Mouse (Mus musculus): ENCODE data around the gene Eif4b. TPM values are rescaled to one million over a fixed set of nuclear protein-coding genes. Genes with fewer than 3 reads are reported as not detected.

The Eif4b gene
- total RNA-seq (2021) = 100 to 1,000 TPM; 167 to 168 TPM
- long read RNA-seq, experiment 1, transcript Eif4b-201 (15 exons, 3,854 nt) = major isoform, 67 of 111 reads
- long read RNA-seq, experiment 1, partial matches to known transcripts = 33 of 111 reads
- long read RNA-seq, experiment 1, other reads (novel, unspliced or antisense) = 11 of 111 reads
- long read RNA-seq, experiment 2, transcript Eif4b-201 (15 exons, 3,854 nt) = major isoform, 62 of 92 reads
- long read RNA-seq, experiment 2, partial matches to known transcripts = 27 of 92 reads
- long read RNA-seq, experiment 2, other reads (novel, unspliced or antisense) = 3 of 92 reads

DNA sequence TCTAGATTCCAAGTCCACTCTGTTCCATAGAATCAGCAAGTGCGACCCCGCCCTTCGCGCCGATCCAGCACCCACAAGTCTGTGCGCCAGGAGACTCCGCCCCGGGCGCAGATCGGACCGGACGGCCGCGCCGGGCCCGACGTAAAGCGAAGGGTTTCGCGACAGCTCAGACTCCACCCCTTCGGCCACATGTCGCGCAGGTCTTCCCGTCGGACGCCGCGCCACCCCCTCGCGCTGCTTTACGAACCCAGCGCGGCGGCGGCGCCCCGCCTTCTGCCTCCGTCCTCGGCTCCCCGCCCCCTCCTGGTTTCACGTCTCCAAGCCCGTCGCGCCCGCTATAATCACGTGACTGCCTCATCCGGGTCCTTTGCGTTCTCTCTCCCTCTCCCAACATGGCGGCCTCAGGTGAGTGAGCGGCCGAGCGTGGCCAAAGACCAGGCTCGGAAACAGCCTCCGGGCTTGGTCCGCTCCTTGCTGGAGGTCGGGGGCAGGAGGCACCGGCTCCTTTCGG lies at the start of gene Eif4b:
Eif4b (plus strand) TSS at position 215 of the 511 bp plus-strand sequence.
- peak; percentile 99 to 100 for DNase-seq (ENCODE audit: low spot score in 2 of 2)
- intact Hi-C loops (cut with DNase I) = no loop called here

DNA sequence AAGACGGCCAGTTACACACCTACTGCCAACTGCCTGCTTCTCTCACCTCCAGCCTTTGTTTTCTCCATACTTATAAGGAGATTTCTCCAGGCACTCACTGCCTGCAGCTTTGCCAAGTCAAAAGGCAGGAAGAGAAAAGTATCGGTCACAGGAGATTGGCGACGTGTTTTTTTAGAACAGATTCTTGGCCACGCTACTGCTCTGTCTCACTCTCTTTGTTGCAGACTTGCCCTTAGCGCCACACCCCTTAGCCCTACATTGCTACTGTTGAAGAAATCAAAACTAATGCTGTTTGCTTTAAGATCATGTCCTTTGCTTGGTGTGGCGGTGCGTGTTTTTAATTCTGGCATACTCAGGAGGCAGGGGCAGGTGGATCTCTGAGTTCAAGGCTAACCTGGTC lies 49.7 kb upstream of the Eif4b start:
- intact Hi-C loops (cut with DNase I) = no loop called here
- DNase-seq (ENCODE audit: low spot score in 2 of 2) = no peak

DNA sequence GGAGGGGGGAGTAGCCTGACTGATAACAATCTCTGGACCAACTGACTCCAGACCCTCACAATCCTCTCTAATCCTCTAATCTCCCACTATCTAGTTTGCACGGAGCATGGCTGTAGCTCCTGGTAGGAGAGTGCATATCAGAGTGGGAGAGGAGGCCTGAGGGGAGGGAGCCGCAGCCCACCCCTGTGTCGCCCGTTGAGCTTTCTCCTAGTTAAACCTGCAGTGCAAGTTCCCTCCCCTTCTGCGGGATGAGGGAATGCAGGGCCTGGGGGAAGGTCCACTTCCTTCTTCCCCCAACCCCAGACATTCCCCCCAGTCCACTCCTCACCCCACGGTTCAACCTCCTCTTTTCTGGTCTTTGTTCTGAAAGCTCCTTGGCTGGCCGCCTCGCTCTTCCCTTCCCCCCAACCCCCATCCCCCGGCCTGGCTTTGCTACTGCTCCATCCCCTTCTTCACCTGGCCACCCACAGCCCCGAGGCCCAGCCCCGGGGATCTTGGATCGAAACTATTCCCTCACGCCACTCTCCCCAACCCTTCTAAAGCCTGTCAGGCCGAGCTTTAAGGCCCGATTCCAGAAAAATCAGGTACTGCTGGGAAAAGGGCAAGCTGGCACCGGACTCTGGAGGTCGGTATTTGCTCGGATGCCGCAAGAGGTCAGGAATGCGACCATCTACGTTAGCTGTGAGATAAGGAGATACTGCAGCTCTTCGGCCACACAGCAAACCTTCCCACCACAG lies 48.3 kb upstream of the Eif4b start:
- DNase-seq (ENCODE audit: low spot score in 2 of 2) = no peak
- intact Hi-C loops (cut with DNase I) = no loop called here

DNA sequence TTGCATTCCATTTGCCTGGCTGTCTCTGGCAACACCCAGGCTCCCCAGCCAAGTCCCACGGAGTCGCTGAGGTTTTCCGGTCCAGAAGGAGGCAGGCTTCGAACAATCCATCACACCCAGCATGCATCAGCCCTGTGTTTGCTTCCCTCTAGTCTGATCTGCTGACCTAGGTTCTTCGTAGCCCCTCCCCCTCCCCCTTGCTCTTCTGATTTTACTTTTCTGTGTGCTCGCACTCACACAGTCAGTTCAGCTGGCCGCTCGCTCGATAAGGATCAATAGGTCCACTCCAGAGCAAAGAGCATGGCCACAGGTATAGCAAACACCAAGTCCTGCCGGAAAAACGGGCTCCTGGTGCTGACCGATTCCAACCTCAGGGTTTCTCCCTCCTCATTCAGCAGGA lies 47.1 kb upstream of the Eif4b start:
- intact Hi-C loops (cut with DNase I) = no loop called here
- DNase-seq (ENCODE audit: low spot score in 2 of 2) = no peak

DNA sequence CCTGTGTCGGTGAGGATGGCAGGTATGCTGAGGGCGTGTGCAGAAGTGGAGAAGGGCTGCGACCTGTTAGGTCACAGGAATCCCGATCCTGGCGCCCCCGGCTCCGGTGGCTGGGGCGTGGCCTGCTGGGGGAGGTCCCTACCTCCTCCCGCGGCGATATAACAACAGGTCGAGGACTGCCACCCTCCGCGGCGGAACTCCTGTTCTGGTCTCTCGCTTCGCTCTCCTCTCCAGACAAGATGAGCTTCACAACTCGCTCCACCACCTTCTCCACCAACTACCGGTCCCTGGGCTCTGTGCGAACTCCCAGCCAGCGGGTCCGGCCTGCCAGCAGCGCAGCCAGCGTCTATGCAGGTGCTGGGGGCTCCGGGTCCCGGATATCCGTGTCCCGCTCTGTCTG lies 45.5 kb upstream of the Eif4b start, which contains the start of gene Krt18:
Krt18 (plus strand) TSS at position 141 of the 400 bp plus-strand sequence.
- intact Hi-C loops (cut with DNase I) = no loop called here
- DNase-seq (ENCODE audit: low spot score in 2 of 2) = no peak

DNA sequence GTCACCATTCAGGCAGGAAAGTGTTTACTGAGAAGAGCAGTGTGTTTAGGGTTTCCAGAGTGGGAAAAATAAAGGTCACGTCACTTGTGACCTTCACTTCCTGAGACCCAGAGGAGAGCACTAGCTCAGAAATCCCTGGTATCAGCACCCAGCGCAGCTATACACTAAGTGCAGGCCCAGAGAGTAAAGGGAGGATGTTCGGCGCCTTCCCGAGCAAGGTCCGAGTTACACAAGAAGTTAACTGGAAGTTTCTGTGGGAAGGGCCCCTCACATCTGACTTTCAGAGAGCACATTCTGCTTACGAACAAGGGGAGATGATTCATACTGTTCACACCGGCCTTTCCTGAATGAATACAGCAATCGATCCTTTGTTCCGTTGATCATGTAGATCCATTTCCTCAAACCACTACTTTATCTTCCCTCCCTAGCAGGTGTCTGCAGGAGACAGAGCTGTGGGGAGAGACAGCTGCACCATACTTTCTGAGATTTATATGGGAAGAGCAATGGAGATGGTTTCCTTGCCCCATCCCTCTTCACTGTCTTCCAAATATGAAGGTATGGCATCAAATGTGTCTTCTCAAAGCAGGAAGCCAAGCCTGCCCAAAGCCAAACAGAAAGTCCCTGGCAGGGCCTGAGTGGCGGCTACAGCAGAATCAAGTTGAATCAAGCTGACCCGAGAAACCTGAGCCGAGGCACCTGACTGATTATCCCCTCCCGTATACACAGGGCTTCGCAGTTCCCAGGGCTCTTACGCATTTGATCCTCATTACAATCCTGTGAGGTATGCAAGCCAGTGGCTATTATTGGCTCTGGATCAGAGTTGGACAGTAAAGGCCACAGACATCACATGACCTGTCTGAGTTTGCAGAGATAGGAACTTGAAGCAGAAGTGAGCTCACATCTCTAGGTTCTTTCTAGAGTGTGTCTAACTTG lies 39.2 kb upstream of the Eif4b start:
- no peak for DNase-seq (ENCODE audit: low spot score in 2 of 2)
- intact Hi-C loops (cut with DNase I) = no loop called here

DNA sequence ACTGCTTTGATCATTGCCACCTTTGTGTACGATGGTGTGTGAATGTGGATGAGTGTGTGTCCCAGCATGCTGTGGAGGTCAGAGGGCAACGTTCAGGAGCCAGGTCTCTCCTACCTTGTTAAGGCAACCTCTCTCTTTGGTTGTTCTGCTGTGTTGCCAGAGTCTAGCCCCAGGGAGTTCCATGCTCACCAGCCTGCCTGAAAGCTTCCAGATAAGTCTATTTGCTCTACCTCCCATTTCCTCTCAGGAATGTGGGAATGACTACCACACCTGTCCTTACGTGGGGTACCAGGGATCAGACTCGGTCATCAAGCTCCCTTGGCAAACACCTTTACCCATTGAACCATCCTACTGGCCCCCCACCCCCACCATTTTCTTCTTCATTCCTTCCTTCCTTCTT lies 33.3 kb upstream of the Eif4b start:
- no peak for DNase-seq (ENCODE audit: low spot score in 2 of 2)
- intact Hi-C loops (cut with DNase I) = no loop called here

DNA sequence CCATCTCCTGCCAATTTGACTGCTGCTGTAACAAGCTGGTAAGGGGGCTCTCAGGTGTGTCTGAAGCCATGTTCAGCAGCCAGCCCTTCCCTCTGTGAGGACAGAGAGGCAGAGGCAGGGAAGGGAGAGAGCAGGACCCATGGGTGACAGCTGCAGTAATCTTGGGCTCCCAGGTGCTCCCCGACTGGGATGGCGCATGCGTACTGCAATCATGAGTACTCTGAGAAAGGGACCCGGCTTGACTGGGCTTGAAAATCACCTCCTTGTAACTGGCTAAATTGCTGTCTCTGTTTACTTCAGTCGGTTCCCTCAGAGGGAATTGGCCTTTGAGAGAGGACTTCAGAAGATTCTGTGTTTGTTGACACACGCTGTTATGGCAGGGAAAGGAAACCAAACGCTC lies 31.6 kb upstream of the Eif4b start:
- DNase-seq (ENCODE audit: low spot score in 2 of 2) = no peak
- intact Hi-C loops (cut with DNase I) = no loop called here

DNA sequence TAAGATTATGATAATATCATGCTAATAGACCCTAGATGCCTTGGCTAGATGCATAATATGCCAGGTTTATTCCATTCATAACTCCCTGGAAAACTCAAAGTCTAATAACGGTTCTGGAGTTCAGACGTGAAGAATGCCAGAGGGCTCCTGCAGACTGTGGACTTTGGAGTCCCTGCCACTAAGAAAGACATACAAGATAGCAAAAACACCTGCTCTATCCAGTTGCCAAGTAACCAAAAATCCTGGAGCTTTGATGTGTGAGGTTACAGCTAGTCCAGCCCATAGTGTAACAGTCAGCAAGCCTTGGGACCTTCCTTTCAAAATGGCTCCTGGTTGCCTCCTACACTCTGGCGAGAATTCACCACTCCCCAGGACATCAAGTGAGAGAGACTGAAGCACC lies 28.8 kb upstream of the Eif4b start:
- intact Hi-C loops (cut with DNase I) = no loop called here
- DNase-seq (ENCODE audit: low spot score in 2 of 2) = no peak

DNA sequence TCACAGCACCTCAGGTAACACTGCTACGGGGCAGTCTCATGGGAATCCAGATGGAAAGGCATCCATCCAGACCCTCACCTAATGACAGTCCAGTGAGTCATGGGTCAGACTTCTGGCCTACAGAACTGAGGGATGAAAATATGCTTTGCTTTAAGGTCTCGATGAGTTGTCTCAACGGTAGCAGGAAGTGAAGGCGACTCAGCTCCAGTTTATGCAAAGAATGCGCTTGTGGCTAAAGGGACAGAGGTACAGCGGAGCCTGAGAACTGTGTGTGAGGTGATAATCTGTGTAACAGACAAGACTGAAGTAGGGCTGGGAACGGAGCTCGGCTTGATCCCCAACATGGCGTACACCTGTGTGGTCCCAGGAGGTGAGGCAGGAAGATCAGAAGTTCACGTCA lies 27.9 kb upstream of the Eif4b start:
- intact Hi-C loops (cut with DNase I) = no loop called here
- DNase-seq (ENCODE audit: low spot score in 2 of 2) = no peak

DNA sequence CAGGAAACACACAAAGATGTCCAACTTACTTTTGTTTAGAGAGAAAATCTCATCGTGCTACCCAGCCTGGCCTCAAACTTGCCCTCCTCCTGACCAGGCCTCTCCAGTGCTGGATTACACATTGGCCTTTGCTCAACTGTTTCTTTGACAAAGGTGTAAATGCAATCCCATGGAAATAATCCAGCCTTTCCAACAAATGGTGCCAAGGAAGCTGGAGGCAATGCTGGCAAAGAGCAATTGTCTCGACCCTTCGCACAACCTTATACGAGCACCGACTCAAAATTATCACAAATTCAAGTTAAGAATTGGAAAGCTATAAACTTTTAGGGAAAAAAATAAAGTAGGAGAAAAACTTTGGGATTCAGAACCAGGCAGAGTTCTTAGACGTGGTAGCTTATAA lies 25.6 kb upstream of the Eif4b start:
- intact Hi-C loops (cut with DNase I) = no loop called here
- no peak for DNase-seq (ENCODE audit: low spot score in 2 of 2)

DNA sequence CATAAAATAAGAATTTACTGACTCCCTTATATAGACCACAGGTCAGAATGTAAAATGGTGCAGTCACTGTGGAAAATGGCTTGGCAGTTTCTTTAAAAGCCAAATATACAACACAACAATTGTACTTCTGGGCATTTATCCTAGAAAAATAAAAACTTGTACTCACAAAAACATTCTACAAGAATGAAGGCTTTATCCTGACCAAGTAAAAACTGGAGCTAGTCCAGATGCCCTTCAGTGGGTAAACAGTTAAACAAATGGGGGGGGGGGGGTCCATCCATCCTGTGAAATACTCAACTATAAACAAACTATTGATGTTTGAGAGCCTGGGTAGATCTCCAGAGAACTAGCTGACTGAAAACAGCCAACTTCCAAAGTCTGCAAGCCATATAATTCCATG lies 23.7 kb upstream of the Eif4b start:
- intact Hi-C loops (cut with DNase I) = no loop called here
- no peak for DNase-seq (ENCODE audit: low spot score in 2 of 2)

DNA sequence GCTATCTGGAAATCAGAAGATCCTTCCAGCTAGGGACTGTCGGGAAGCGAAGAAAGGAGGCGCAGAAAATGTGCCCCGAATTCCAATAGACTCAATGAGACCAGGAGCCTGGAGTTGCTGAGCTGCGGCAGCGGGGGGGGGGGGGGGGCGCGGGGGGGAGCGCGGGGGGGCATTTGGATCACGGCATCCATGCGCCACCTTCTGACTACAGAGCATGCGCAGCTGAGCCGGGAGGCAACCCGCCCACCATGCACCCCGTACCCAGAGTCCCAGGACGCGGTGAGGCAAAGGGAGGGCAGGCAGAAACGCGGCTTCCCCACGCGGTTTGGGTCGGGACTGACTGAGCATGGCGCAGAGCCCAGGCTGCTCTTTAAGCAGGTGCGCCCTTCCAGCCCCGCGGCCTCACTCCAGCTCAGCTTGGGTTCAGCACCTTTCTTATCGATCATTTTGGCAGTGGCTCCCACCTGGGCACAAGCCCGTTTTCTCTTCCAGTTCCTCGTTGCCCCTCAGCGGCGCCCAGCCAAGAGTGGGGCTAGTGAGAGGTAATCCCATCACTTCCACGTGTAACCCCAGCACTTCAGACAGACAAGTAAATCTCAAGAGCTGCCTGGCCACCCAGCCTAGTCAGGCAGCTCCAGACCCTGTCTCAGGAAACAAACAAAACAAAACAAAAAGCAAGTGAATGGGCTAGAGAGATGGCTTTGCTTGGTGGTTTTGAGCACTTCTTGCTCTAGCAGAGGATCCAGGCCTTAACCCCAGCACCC lies 21.5 kb upstream of the Eif4b start:
- peak; percentile 56 to 61 for DNase-seq (ENCODE audit: low spot score in 2 of 2)
- intact Hi-C loops (cut with DNase I) = no loop called here

DNA sequence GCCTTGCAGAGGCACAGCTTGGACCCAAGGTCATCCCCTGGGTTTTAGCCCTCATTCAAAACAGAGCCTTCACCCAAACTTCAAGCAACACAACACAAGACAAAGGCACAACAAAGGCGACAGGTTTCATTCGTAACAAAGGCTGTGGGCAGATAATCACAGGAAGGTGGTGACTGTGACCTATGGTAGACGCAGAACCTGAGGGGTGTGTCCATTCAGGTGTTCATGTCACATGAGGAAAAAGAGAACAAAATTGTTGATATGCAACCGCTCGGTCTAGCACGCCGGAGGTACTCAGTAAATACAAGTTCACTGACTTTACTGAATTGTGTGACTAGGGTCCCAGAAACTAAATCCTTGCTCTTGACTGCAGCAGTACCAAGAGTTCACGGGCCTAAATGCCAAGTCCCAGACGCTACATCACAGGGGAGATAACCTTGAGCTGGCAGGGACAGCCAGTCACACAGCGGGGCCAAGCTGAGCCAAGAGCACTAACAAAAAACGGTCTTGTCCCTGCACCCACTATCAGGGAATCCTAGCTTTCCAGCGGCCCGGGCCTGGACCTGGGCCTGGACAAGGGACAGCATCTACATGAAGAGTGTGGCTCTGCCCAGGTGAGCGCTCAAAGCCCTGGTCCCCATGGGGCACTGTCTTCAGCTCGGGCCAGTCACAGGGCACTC lies 16.9 kb upstream of the Eif4b start:
- no peak for DNase-seq (ENCODE audit: low spot score in 2 of 2)
- intact Hi-C loops (cut with DNase I) = no loop called here

DNA sequence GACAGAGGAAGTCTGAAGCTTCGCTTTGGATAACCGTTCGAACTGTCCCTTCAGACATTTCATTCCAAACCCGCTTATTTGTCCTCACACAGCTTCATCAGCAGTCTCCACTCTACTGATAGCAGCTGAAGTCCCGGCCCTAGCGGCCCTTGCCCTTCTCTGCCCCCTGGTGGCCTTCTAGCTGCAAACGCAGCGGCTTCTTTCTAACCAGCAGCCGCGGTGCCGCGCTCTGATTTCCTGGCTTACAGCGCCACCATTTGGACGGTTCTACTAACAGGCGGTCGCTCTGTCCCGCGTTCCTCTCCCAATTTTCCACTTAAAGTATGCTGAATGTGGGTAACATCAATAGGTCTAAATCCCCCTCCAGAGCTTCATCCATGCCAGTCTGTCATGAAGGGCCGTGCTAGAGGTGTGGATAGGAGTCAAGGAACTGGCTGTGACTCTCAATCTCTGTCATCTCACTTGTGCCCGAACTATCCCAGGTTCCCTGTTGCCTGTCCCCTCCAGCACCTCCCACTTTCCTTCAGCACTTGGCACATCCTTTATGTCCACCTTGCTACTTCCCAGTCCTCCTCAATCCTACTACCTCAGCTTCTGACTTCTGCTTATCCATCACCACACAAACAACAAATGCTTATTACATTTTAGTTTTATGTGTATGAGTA lies 7.8 kb upstream of the Eif4b start:
- DNase-seq (ENCODE audit: low spot score in 2 of 2) = peak; percentile 95 to 97
- intact Hi-C loops (cut with DNase I) = loop anchor here (1.0 to 5.0 kb wide), 2 partner anchors 77 to 733 kb away; no protein-coding TSS in a partner anchor

DNA sequence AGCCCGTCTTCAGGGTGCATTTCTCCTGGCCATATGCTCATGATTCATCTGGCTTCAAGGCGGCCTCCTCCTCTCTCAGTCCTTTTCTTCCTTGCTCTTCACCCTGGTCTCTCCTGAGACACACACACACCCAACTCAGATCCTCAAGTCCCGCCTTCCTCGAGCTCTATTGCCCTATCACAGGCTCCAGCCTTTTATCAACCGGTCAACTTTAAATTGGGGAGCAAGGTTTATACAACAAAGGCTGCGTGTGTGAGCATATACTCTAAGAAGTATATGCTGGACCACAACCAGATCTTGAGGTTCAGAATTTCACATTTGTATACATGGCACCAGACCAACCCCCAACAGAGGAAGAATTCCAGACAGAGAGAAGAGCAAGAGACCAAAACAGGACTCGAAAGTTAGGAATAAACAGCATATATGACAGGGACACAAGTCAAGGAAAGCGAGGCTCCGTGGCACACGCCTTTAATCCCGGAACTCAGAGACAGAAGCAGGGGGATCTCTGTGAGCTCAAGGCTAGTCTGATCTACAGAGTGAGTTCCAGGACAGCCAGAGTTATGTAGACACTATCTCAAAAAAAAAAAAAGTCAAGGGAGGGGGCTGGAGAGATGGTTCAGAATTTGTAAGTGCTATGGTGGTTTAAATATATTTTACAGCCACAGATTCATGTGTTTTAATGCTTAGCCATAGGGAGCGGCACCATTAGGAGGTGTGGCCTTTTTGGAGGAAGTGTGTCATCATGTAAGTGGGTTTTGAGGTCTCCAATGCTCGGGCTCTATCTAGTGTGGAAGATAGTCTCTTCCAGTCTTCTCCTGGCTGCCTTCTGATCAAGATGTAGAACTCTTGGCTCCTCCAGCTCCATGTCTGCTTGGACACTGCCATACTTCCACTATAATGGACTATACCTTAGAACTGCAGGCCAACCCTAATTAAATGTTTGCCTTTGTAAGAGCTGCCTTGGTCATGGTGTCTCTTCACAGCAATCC lies 2.8 kb upstream of the Eif4b start:
- DNase-seq (ENCODE audit: low spot score in 2 of 2) = no peak
- intact Hi-C loops (cut with DNase I) = no loop called here

Data from left cerebral cortex, postnatal 14 days (tissue).